ENCODE assay signal across 11 mouse cellular contexts in genomic region chr17:47542061-47542460, GRCm38 (mm10). TPM values are rescaled to one million over a fixed set of nuclear protein-coding genes. Genes with fewer than 3 reads are reported as not detected.
DNase-seq lines count a peak whose midpoint lies in the region; ATAC-seq and TF ChIP-seq lines count a peak whose summit lies in the region.
"Had no signal": no experiment of that assay in that cellular context is flagged by ENCODE, and none has a peak within 500 bp of the region (broad histone marks: within the 10 kb centered on the region; RNA-seq: fewer than 3 reads in every experiment).

No protein-coding gene starts in this region.

- WGBS in embryonic facial prominence, embryonic 14.5 days = 36% methylated on average over 3 of the region's 5 CpGs
- WGBS in liver, postnatal 0 days (ENCODE audit: insufficient replicate concordance) = 13% methylated on average over 4 of the region's 5 CpGs
- 65% methylated on average over 4 of the region's 5 CpGs for WGBS in midbrain, embryonic 16.5 days

- TF ChIP-seq EP300 in liver, postnatal 0 days (IDR thresholded peaks at IDR 0.05; ENCODE audit: low read depth) = no peak

- ATAC-seq in embryonic facial prominence, embryonic 14.5 days (ENCODE audit: low read depth) = peak; percentile 90
- ATAC-seq in liver, postnatal 0 days = peak; percentile 49
- ATAC-seq in midbrain, embryonic 16.5 days = no peak

- H3K27ac ChIP-seq in embryonic facial prominence, embryonic 14.5 days (replicated peaks; ENCODE audit: low read depth, low read length) = peak overlapping the region; percentile 39
- peak overlapping the region; percentile 62 for H3K27ac ChIP-seq in liver, postnatal 0 days (ENCODE audit: low read depth)
- H3K27ac ChIP-seq in midbrain, embryonic 16.5 days (ENCODE audit: low read length) = no peak overlapping the region
- H3K27ac ChIP-seq: heart, embryonic 15.5 days; kidney, postnatal 0 days; neural tube, embryonic 15.5 days had no signal

- TF ChIP-seq CTCF in liver, postnatal 0 days (IDR thresholded peaks at IDR 0.05; ENCODE audit: low read depth) = no peak

- H3K27me3 ChIP-seq in embryonic facial prominence, embryonic 14.5 days (replicated peaks; ENCODE audit: control insufficient read depth, insufficient read depth, low read length) = no peaks in the 10 kb centered on the region
- no peaks in the 10 kb centered on the region for H3K27me3 ChIP-seq in liver, postnatal 0 days (ENCODE audit: insufficient read depth, low read length)
- H3K27me3 ChIP-seq in midbrain, embryonic 16.5 days (ENCODE audit: control insufficient read depth, insufficient read depth, low read depth, low read length) = no peaks in the 10 kb centered on the region
- H3K27me3 ChIP-seq: heart, embryonic 15.5 days; neural tube, embryonic 15.5 days had no signal

- H3K9ac ChIP-seq in embryonic facial prominence, embryonic 14.5 days (ENCODE audit: low read depth, low read length) = no peak overlapping the region
- H3K9ac ChIP-seq in liver, postnatal 0 days (replicated peaks) = no peak overlapping the region
- no peak overlapping the region for H3K9ac ChIP-seq in midbrain, embryonic 16.5 days (ENCODE audit: low read depth, low read length)
- H3K9ac ChIP-seq: heart, embryonic 15.5 days; neural tube, embryonic 15.5 days had no signal

- no peak overlapping the region for H3K4me2 ChIP-seq in embryonic facial prominence, embryonic 14.5 days (ENCODE audit: low read depth, low read length)
- no peak overlapping the region for H3K4me2 ChIP-seq in liver, postnatal 0 days (ENCODE audit: low read depth, low read length)
- no peak overlapping the region for H3K4me2 ChIP-seq in midbrain, embryonic 16.5 days (ENCODE audit: low read length)
- H3K4me2 ChIP-seq: heart, embryonic 15.5 days; neural tube, embryonic 15.5 days had no signal

- H3K4me1 ChIP-seq in embryonic facial prominence, embryonic 14.5 days (ENCODE audit: control insufficient read depth, insufficient read depth, low read length) = peaks cover 12% of the 10 kb centered on the region
- H3K4me1 ChIP-seq in liver, postnatal 0 days (ENCODE audit: insufficient read depth) = peaks cover 32% of the 10 kb centered on the region
- H3K4me1 ChIP-seq in midbrain, embryonic 16.5 days (ENCODE audit: control insufficient read depth, insufficient read depth, low read length) = no peaks in the 10 kb centered on the region
- H3K4me1 ChIP-seq: neural tube, embryonic 15.5 days had no signal

- no peaks in the 10 kb centered on the region for H3K36me3 ChIP-seq in embryonic facial prominence, embryonic 14.5 days (ENCODE audit: control insufficient read depth, insufficient read depth, low read length)
- H3K36me3 ChIP-seq in liver, postnatal 0 days (replicated peaks; ENCODE audit: insufficient read depth, low read length) = peaks cover 6% of the 10 kb centered on the region; the same call in 1 of the 2 replicates
- H3K36me3 ChIP-seq in midbrain, embryonic 16.5 days (ENCODE audit: control insufficient read depth, insufficient read depth, low read length) = no peaks in the 10 kb centered on the region
- H3K36me3 ChIP-seq: heart, embryonic 15.5 days; neural tube, embryonic 15.5 days had no signal

- intact Hi-C loops in left cerebral cortex, postnatal 25 days (cut with DNase I) = no loop called here
- intact Hi-C loops in left cerebral cortex, postnatal 14 days (cut with DNase I) = no loop called here

- H3K9me3 ChIP-seq in embryonic facial prominence, embryonic 14.5 days (ENCODE audit: control insufficient read depth, low read length) = no peaks in the 10 kb centered on the region
- no peaks in the 10 kb centered on the region for H3K9me3 ChIP-seq in liver, postnatal 0 days (ENCODE audit: low read length)
- no peaks in the 10 kb centered on the region for H3K9me3 ChIP-seq in midbrain, embryonic 16.5 days (replicated peaks; ENCODE audit: control insufficient read depth, low read length, poor library complexity, severe bottlenecking)
- H3K9me3 ChIP-seq: heart, embryonic 15.5 days; neural tube, embryonic 15.5 days had no signal

- DNase-seq in lung, postnatal 36 days = peak; percentile 51
- DNase-seq in lung, postnatal 14 days = no peak
- DNase-seq in embryonic facial prominence, embryonic 14.5 days (ENCODE audit: low spot score) = peak; percentile 82
- peak; percentile 61 for DNase-seq in liver, postnatal 0 days
- DNase-seq in left cerebral cortex, postnatal 25 days (ENCODE audit: low spot score in 2 of 2) = no peak
- DNase-seq in left cerebral cortex, postnatal 14 days (ENCODE audit: low spot score in 2 of 2) = no peak
- DNase-seq in layer of hippocampus, postnatal 14 days (ENCODE audit: low spot score in 2 of 2) = no peak

- H3K4me3 ChIP-seq in embryonic facial prominence, embryonic 14.5 days (ENCODE audit: low read depth, low read length) = no peak overlapping the region
- no peak overlapping the region for H3K4me3 ChIP-seq in liver, postnatal 0 days (ENCODE audit: low read depth, low read length)
- no peak overlapping the region for H3K4me3 ChIP-seq in midbrain, embryonic 16.5 days (ENCODE audit: low read depth, low read length)
- H3K4me3 ChIP-seq: heart, embryonic 15.5 days; neural tube, embryonic 15.5 days had no signal

RNA-seq across cellular contexts. Expression of gene Ccnd3, which starts 37.2 kb away (rescaled TPM):
- 519 TPM in 2 replicates for polyA plus RNA-seq in embryonic facial prominence, embryonic 14.5 days (2014; fragmentation: Nextera tagmentation; extraction: Ambion mirVana)
- 249 and 250 TPM in 2 replicates for polyA plus RNA-seq in liver, postnatal 0 days (2015; fragmentation: Nextera tagmentation; extraction: Ambion mirVana)
- 10 to 100 TPM; 31.0 to 31.7 TPM for total RNA-seq in left cerebral cortex, postnatal 25 days (2021)
- total RNA-seq in left cerebral cortex, postnatal 14 days (2021) = 10 to 100 TPM; 30.1 to 30.7 TPM
- 10 to 100 TPM; 39.6 to 46.3 TPM for total RNA-seq in layer of hippocampus, postnatal 14 days (2021)
- 58.4 and 61.4 TPM in 2 replicates for polyA plus RNA-seq in midbrain, embryonic 16.5 days (2015; fragmentation: Nextera tagmentation; extraction: Ambion mirVana)

RNA-seq across cellular contexts. Expression of gene Taf8, which starts 40.0 kb away (rescaled TPM):
- polyA plus RNA-seq in embryonic facial prominence, embryonic 14.5 days (2014; fragmentation: Nextera tagmentation; extraction: Ambion mirVana) = 19.5 and 24.3 TPM in 2 replicates
- 6.5 and 8.1 TPM in 2 replicates for polyA plus RNA-seq in liver, postnatal 0 days (2015; fragmentation: Nextera tagmentation; extraction: Ambion mirVana)
- 10 to 100 TPM; 16.4 to 16.7 TPM for total RNA-seq in left cerebral cortex, postnatal 25 days (2021)
- total RNA-seq in left cerebral cortex, postnatal 14 days (2021) = 10 to 100 TPM; 14.6 to 17.1 TPM
- 10 to 100 TPM; 14.8 to 16.4 TPM for total RNA-seq in layer of hippocampus, postnatal 14 days (2021)
- polyA plus RNA-seq in midbrain, embryonic 16.5 days (2015; fragmentation: Nextera tagmentation; extraction: Ambion mirVana) = 19.8 and 20.8 TPM in 2 replicates

Comparison
In these comparisons a context has a peak if more than half of its experiments do, and no peak if none do; other contexts are left out.
1. DNase-seq: peak in lung, postnatal 36 days (single experiment), embryonic facial prominence, embryonic 14.5 days (single experiment) and liver, postnatal 0 days (single experiment); none in lung, postnatal 14 days (single experiment), left cerebral cortex, postnatal 25 days (0 of 2), left cerebral cortex, postnatal 14 days (0 of 2) and layer of hippocampus, postnatal 14 days (0 of 2).